Mouse (Mus musculus) hindbrain, embryonic 14.5 days (tissue): ENCODE data around the gene Olfr1446. TPM values are rescaled to one million over a fixed set of nuclear protein-coding genes. Genes with fewer than 3 reads are reported as not detected.

Experiments used
- polyA plus RNA-seq: library from polyadenylated mRNA; unstranded; fragments of >200 nt; fragmentation: Nextera tagmentation; extraction: Ambion mirVana; gene quantifications from 2 replicates; pipeline ENCODE4 v1.2.1, GENCODE M21; 2014

The Olfr1446 gene
- polyA plus RNA-seq, 1 experiment from 2014 or later, result not detected

Other genes with a start within 250 kb of the Olfr1446 start
- not detected in 2 replicates for gene Olfr1442, start 223.1 kb downstream of the Olfr1446 start, polyA plus RNA-seq
- not detected in 2 replicates for gene Olfr1443, start 215.4 kb downstream of the Olfr1446 start, polyA plus RNA-seq
- gene Keg1, start 197.7 kb downstream of the Olfr1446 start, polyA plus RNA-seq, result not detected in 2 replicates
- gene Cntf, start 127.9 kb downstream of the Olfr1446 start, polyA plus RNA-seq, result 0.39 TPM in 1 of 2 replicates, not detected in the other
- 8.5 and 9.6 TPM in 2 replicates for gene Zfp91, start 97.4 kb downstream of the Olfr1446 start, polyA plus RNA-seq
- gene Lpxn, start 97.3 kb downstream of the Olfr1446 start, polyA plus RNA-seq, result 0.83 and 1.1 TPM in 2 replicates
- not detected in 2 replicates for gene Gm5244, start 46.8 kb downstream of the Olfr1446 start, polyA plus RNA-seq
- gene Olfr1444, start 36.2 kb downstream of the Olfr1446 start, polyA plus RNA-seq, result not detected in 2 replicates
- gene Olfr1445, start 9.7 kb downstream of the Olfr1446 start, polyA plus RNA-seq, result not detected in 2 replicates
- gene Olfr1447, start 10.2 kb upstream of the Olfr1446 start, polyA plus RNA-seq, result not detected in 2 replicates
- not detected in 2 replicates for gene Olfr1448, start 30.9 kb upstream of the Olfr1446 start, polyA plus RNA-seq
- not detected in 2 replicates for gene Olfr1449, start 37.3 kb upstream of the Olfr1446 start, polyA plus RNA-seq
- gene Olfr1450, start 56.7 kb upstream of the Olfr1446 start, polyA plus RNA-seq, result not detected in 2 replicates
- not detected in 2 replicates for gene Olfr1451, start 101.5 kb upstream of the Olfr1446 start, polyA plus RNA-seq
- gene Olfr1453, start 134.8 kb upstream of the Olfr1446 start, polyA plus RNA-seq, result not detected in 2 replicates
- not detected in 2 replicates for gene Olfr1454, start 167.1 kb upstream of the Olfr1446 start, polyA plus RNA-seq
- gene Olfr1457, start 204.4 kb upstream of the Olfr1446 start, polyA plus RNA-seq, result not detected in 2 replicates
- gene Olfr1458, start 213.3 kb upstream of the Olfr1446 start, polyA plus RNA-seq, result not detected in 2 replicates